Mouse (Mus musculus) small intestine, adult 2 months (tissue): ENCODE results near the gene Slc26a8. TPM values are rescaled to one million over a fixed set of nuclear protein-coding genes. Genes with fewer than 3 reads are reported as not detected.
A peak's percentile ranks its signal among the peaks of the same experiment; 100 is the strongest.
"Not testable (repeated sequence)": the region's sequence is repeated elsewhere in the genome, so short reads cannot be mapped to it uniquely, and the experiment has no call there.

Experiments used
- H3K27ac ChIP-seq: fragments of 200-500 bp; 2 replicates; pipeline ENCODE4 v1.5.1; 2012; ENCODE audit warnings: low read depth, low read length, control low read depth, inconsistent platforms; ENCODE audit not compliant: insufficient read depth
- H3K27me3 ChIP-seq: fragments of 200-500 bp; 2 replicates; pipeline ENCODE4 v1.6.1; 2012; ENCODE audit warnings: mild to moderate bottlenecking, moderate library complexity, low read length, inconsistent platforms; ENCODE audit not compliant: control insufficient read depth, insufficient read depth
- H3K36me3 ChIP-seq: fragments of 200-500 bp; 2 replicates; pipeline ENCODE4 v1.6.1; 2012; ENCODE audit warnings: mild to moderate bottlenecking, low read length, control low read depth, inconsistent platforms; ENCODE audit not compliant: control insufficient read depth, insufficient read depth
- H3K4me1 ChIP-seq: fragments of 200-500 bp; 2 replicates; pipeline ENCODE4 v1.6.1; 2012; ENCODE audit warnings: low read length, inconsistent platforms, mixed read lengths; ENCODE audit not compliant: control insufficient read depth, insufficient read depth, insufficient read length
- H3K4me3 ChIP-seq: fragments of 200-500 bp; 2 replicates; pipeline ENCODE4 v1.5.1; 2012; ENCODE audit warnings: low read depth, mild to moderate bottlenecking, control low read depth, inconsistent platforms, low read length, moderate library complexity
- CTCF ChIP-seq: fragments of 200-500 bp; IDR thresholded peaks from 2 replicates; pipeline ENCODE4 v1.5.1; 2012; ENCODE audit warnings: low read depth, mild to moderate bottlenecking, control low read depth, inconsistent platforms, low read length, moderate library complexity, mixed read lengths; ENCODE audit not compliant: insufficient replicate concordance, insufficient read length; ENCODE audit errors: extremely low read depth
- POLR2A ChIP-seq: fragments of 200-500 bp; IDR thresholded peaks from 2 replicates; pipeline ENCODE4 v1.6.1; 2012; ENCODE audit warnings: low read depth, mild to moderate bottlenecking, control low read depth, inconsistent platforms, low read length, moderate library complexity
- WGBS: fragments of 180-500 bp; shearing (Covaris S2); methylation state at CpG from one replicate; pipeline ENCODE4 v1.1.7; 2018; 5-methylcytosine and 5-hydroxymethylcytosine counted together
- polyA plus RNA-seq: library from polyadenylated mRNA; depleted of rRNA; stranded (reverse); fragments of >200 nt; gene quantifications from 2 replicates; pipeline ENCODE4 v1.2.3, GENCODE M21; 2012; rRNA removed

The Slc26a8 gene
- polyA plus RNA-seq: 0.08 and 0.14 TPM in 2 replicates

DNA sequence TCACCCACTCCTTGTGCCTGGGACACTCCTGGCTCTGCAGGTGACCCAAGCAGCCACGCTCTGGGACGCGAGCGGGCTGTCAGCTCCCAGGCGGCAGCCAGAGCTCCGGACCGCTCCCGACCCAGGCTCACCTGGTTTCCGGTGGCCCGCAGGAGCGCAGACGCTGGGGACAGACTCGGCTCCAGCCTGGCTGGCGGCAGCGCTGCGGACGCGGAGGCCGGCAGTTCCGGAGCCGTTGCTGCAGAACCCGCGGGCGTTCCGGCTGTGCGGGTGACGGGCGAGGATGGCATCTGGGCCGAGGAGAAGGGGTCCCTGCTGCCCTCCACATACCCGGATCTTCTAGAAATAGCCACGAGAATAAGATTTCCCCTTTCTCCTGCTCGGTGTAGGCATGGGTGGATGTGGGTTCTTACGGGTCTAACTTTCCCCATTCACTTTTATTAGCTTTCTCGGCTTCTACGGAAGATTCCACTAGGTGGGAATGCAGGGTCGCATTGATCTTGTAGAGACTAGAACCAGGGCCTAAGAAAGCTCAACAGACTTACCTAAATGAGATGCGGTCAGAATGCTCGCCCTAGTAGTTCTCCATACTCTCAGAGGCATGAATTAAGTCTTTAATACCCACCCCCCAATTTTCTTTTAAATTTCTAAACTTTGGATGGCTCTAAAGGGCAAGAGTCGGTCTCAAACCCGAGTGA, at the start of gene Slc26a8:
TSS of gene Slc26a8 (minus strand) at position 648 of the 698 bp plus-strand sequence.
- H3K27ac ChIP-seq: peak within 1 kb of the TSS; percentile 92

DNA sequence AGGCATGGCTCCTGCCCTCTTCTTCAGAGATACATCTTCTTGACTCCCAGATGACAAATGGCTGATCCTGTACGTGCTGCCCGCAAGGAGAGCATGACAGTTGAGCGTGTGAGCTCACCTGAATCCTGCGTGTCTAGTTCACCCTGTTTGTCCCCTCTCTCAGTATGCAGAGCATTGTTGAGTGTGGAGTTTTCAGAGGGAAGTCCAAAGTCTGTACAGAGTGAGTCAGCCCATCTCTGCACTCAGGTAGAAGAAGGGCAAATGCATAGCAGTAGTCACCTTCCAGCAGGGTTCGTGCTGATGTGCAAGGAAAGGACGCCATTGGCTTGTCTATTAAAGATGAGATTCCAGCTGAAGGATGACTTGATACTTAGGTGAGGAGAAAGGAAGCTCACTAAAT, 49.2 kb upstream of the Slc26a8 start:
- Histone ChIP-seq H3K36me3 (peaks cover 54% of the 10 kb centered on the region), H3K27me3 (no peaks in the 10 kb centered on the region), H3K4me3 (no peak overlapping the region), H3K4me1 (peaks cover 2% of the 10 kb centered on the region), H3K27ac (peak overlapping the region; percentile 26; the same call in 1 of the 2 replicates)
- WGBS: 86% methylated on average over 6 of the region's 6 CpGs
- TF ChIP-seq POLR2A (no peak), CTCF (no peak)

More for the DNA sequence above, at the start of gene Slc26a8:
- H3K36me3 ChIP-seq: peaks cover under 1% of the 10 kb centered on the region; the same call in 1 of the 2 replicates
- peak within 1 kb of the TSS; percentile 90 for H3K4me3 ChIP-seq
- no peak for TF ChIP-seq POLR2A
- no peak for TF ChIP-seq CTCF
- no peaks in the 10 kb centered on the region for H3K27me3 ChIP-seq
- WGBS: 10% methylated on average over 40 of the region's 40 CpGs
- H3K4me1 ChIP-seq: peaks cover 5% of the 10 kb centered on the region

DNA sequence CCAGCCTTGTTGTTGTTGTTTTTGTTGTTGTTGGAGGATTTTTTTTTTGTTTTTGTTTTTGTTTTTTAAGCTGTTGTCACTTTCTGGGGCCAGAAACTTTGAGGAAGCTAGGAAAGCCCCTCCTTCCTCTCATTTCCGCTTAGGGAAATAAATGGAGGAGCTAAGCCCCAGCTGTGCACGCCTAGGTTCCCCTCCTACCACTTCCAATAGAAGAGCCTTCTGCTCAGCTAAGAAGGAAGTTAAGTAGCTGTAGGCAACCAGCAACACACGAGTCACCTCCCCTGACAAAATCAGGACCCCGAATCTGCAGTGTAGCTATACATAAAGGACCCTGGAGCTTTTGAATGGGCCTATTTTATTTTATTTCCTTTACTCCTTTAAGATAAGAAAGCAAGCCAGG, 47.9 kb upstream of the Slc26a8 start:
- no peak for TF ChIP-seq POLR2A
- no peak for TF ChIP-seq CTCF
- Histone ChIP-seq H3K36me3 (peaks cover 45% of the 10 kb centered on the region), H3K27ac (no peak overlapping the region), H3K4me1 (peaks cover 2% of the 10 kb centered on the region), H3K4me3 (no peak overlapping the region), H3K27me3 (no peaks in the 10 kb centered on the region)
- WGBS: 76% methylated on average over 4 of the region's 4 CpGs

DNA sequence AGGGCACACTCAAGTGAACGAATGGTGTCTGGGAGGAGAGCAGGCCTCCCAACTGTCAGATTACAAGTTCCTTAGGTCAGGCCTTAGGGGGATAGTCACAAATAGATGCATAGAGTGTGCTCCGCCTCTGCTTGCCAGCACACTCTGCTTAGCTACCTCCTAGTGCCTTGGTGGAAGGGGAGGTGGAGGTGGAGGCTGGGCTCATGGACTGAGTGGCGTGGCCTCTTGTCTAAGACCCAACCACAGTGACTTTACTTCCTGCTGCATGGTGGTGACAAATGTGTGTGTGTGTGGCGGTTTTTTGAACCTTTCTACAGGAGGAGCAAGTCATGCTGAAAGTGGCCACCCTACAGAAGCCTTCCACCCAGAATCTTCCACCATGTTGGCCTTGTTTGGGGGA, 46.5 kb upstream of the Slc26a8 start:
- H3K27ac ChIP-seq: no peak overlapping the region
- TF ChIP-seq CTCF (no peak), POLR2A (no peak)
- 75% methylated on average over 4 of the region's 4 CpGs for WGBS
- peaks cover 49% of the 10 kb centered on the region for H3K36me3 ChIP-seq
- H3K27me3 ChIP-seq: no peaks in the 10 kb centered on the region
- no peak overlapping the region for H3K4me3 ChIP-seq
- peaks cover 2% of the 10 kb centered on the region for H3K4me1 ChIP-seq

DNA sequence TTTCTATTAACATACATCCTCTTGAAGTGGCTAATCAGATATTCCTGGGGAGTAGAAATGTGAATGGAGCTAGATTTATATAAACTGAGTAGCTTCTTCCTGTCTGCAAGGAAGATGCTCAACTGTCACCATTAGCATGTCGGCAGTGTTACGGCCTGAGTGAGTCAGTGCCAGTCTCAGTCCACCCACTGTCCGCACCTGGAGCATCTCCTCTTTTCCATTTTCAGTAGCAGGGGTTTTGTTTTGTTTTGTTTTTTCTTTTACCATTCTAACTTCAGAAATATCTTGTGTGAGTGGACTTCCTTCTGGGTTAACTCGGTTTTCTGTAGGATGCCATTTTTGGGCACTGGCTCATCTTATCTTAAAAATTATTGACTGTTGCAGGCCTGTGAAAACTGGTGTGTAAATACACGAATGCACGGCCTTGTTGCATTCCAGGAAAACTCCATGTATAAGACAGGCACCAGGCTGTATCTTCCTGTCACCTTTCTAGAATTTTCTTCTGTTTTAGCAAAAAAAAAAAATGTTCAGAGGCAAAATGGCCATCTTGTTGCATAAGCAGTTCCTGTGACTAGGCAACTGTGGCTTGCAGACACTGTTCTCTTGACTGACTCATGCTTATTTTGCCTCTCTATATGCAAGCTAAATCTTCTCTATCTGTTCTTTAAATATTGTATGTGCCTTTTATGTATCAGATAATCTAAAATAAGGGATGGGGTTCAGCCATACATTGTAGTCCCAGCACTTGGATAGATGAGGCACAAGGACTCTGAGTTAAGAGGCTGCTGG, 45.5 kb upstream of the Slc26a8 start:
- Histone ChIP-seq H3K27me3 (no peaks in the 10 kb centered on the region), H3K36me3 (peaks cover 51% of the 10 kb centered on the region), H3K4me1 (peaks cover 2% of the 10 kb centered on the region), H3K27ac (no peak overlapping the region), H3K4me3 (no peak overlapping the region)
- WGBS: 77% methylated on average over 6 of the region's 6 CpGs
- TF ChIP-seq POLR2A: no peak
- TF ChIP-seq CTCF: no peak

DNA sequence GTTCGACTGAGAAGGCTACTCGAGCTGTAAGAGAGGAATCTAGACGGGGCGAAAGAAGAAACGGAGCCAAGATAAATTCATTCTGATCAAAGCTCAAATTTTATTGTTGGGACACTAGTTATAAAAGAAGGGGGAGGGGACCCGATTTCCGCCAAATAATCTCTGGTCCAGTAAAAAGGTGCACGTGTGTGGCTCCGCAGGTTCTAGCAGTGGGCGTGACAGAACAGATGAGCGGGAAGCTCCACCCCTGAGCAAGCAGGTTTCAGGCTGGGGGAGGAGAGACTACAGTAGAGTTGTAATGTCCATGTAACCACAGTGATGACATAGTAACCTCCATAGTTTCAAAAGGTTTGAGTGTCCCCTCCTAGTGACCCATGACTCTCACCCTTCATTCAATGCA, 37.5 kb upstream of the Slc26a8 start:
- H3K36me3 ChIP-seq: peaks cover 63% of the 10 kb centered on the region
- H3K4me3 ChIP-seq, H3K4me1 ChIP-seq, H3K27me3 ChIP-seq, H3K27ac ChIP-seq: not testable (repeated sequence)
- WGBS: 28% methylated on average over 11 of the region's 11 CpGs

DNA sequence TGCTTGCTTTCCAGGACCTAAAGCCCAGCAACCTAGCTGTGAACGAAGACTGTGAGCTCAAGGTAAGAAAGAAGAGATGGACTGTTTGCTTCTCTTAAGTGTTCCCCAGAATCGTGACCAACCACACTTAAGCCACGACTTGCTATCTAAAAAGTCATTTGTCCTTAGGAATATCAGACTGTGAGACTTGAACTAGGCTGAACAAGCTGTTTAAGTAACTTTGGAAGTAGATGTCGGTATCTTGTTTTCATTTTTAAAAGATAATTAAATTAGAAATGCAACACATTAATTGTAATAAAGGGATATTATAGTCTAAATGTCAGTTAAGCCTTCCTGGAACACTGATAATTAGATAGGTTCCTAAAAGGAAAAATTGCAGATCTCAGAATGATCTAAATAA, 35.8 kb upstream of the Slc26a8 start, which contains the start of gene AC170998.1:
TSS of gene AC170998.1 (plus strand) at position 301 of the 400 bp plus-strand sequence.
- TF ChIP-seq CTCF (no peak), POLR2A (no peak)
- Histone ChIP-seq H3K27me3 (no peaks in the 10 kb centered on the region), H3K4me3 (no peak within 1 kb of the TSS), H3K4me1 (peaks cover 6% of the 10 kb centered on the region; the same call in 1 of the 2 replicates), H3K36me3 (peaks cover 57% of the 10 kb centered on the region), H3K27ac (no peak within 1 kb of the TSS)
- 95% methylated on average over 4 of the region's 4 CpGs for WGBS
